Mouse (Mus musculus) forebrain, embryonic 13.5 days (tissue): ENCODE measurements around the gene Gm9945. TPM values are rescaled to one million over a fixed set of nuclear protein-coding genes. Genes with fewer than 3 reads are reported as not detected.
A peak's percentile ranks its signal among the peaks of the same experiment; 100 is the strongest.

Experiments used
- ATAC-seq: fragments of 200-750 bp; cut with Nextera tagmentation; 2 replicates; pipeline ENCODE4 v1.8.0; 2017
- H3K27ac ChIP-seq: fragments of 300-500 bp; sonication (generic); 2 replicates; pipeline ENCODE4 v1.5.1; 2015; ENCODE audit warnings: inconsistent platforms, mild to moderate bottlenecking, moderate library complexity
- H3K27me3 ChIP-seq: fragments of 300-500 bp; sonication (generic); 2 replicates; pipeline ENCODE4 v1.6.1; 2015; ENCODE audit warnings: mild to moderate bottlenecking, inconsistent platforms
- H3K36me3 ChIP-seq: fragments of 300-500 bp; sonication (generic); 2 replicates; pipeline ENCODE4 v1.6.1; 2015; ENCODE audit warnings: mild to moderate bottlenecking, inconsistent platforms; ENCODE audit not compliant: poor library complexity, severe bottlenecking
- H3K4me1 ChIP-seq: fragments of 300-500 bp; sonication (generic); 2 replicates; pipeline ENCODE4 v1.6.1; 2015; ENCODE audit warnings: inconsistent platforms
- H3K4me2 ChIP-seq: fragments of 300-500 bp; sonication (generic); 2 replicates; pipeline ENCODE4 v1.6.1; 2015; ENCODE audit warnings: inconsistent platforms, mild to moderate bottlenecking, moderate library complexity
- H3K4me3 ChIP-seq: fragments of 300-500 bp; sonication (generic); 2 replicates; pipeline ENCODE4 v1.5.1; 2015; ENCODE audit warnings: mild to moderate bottlenecking, inconsistent platforms
- H3K9ac ChIP-seq: fragments of 300-500 bp; sonication (generic); 2 replicates; pipeline ENCODE4 v1.6.1; 2015; ENCODE audit warnings: mild to moderate bottlenecking, inconsistent platforms
- H3K9me3 ChIP-seq: fragments of 300-500 bp; sonication (generic); replicated peaks from 2 replicates; pipeline ENCODE4 v1.6.1; 2016; ENCODE audit warnings: inconsistent platforms
- WGBS: fragments of 180-500 bp; shearing (Covaris S2); methylation state at CpG from one replicate; pipeline ENCODE4 v1.1.7; 2015; 5-methylcytosine and 5-hydroxymethylcytosine counted together
- polyA plus RNA-seq: library from polyadenylated mRNA; unstranded; fragments of >200 nt; fragmentation: Nextera tagmentation; extraction: Ambion mirVana; gene quantifications from 2 replicates; pipeline ENCODE4 v1.2.1, GENCODE M21; 2015

Gm9945 gene
- polyA plus RNA-seq, 1 experiment from 2014 or later, result not detected

DNA sequence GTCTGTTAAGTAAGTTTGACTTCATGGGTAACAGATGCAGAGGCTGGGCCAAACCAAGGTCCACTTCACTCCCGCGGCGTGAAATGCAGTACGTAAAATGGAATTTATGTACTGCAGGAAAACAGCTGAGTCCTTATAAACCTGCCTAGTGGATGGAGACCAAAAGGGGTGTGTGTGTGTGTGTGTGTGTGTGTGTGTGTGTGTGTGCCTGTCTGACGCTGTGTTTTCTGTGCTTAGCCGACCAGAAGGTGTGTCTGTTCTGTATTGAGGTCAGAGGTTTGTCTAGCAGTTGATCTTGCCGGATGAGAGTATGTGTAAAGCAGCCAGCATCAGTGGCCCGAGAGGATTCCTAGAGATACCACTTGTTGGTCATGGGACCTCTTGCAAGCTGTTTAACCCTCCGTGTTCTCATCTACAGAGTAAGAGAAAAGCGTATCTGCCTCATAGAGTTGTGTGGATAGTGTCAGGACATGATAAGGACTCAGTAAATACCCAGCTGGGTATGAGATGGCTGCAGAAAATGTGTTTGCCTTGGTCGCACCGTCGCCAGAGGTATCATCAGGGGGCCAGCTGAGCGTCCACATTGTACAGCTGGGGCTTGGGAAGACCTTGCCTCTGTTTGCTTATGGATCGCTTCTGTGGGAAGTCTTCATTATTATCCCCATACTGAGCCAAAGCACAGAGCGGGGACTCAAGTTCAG lies 41.3 kb downstream of the Gm9945 start:
- no peak overlapping the region for H3K27ac ChIP-seq
- WGBS, result 52% methylated on average over 16 of the region's 16 CpGs
- H3K4me3 ChIP-seq, result peak overlapping the region; percentile 59
- H3K36me3 ChIP-seq, result no peaks in the 10 kb centered on the region
- H3K27me3 ChIP-seq, result no peaks in the 10 kb centered on the region; the same call in 1 of the 2 replicates
- peaks cover 51% of the 10 kb centered on the region for H3K4me1 ChIP-seq
- no peaks in the 10 kb centered on the region for H3K9me3 ChIP-seq
- no peak for ATAC-seq
- peak overlapping the region; percentile 80 for H3K4me2 ChIP-seq
- H3K9ac ChIP-seq, result peak overlapping the region; percentile 31; the same call in 1 of the 2 replicates

DNA sequence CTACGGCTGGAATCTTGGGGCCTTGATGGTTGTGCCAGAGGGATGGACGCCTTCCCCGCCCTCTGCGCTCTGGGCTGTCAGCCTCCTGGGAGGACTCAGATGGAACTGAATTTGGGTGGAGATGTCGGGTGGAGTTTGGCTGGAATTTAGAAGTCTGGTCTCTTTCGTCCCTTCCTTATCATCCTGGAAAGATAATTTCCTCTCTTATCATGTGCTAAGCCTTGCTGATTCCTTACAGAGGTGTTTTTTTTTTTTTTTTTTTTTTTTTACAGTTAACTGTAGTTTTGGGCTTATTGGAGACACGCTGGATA lies 41.8 kb downstream of the Gm9945 start:
- no peak overlapping the region for H3K9ac ChIP-seq
- H3K27me3 ChIP-seq, result no peaks in the 10 kb centered on the region; the same call in 1 of the 2 replicates
- no peak overlapping the region for H3K27ac ChIP-seq
- H3K9me3 ChIP-seq, result no peaks in the 10 kb centered on the region
- no peak for ATAC-seq
- no peaks in the 10 kb centered on the region for H3K36me3 ChIP-seq
- peaks cover 53% of the 10 kb centered on the region for H3K4me1 ChIP-seq
- H3K4me2 ChIP-seq, result peak overlapping the region; percentile 80
- WGBS, result 95% methylated on average over 7 of the region's 7 CpGs
- 0 out of 2 replicates have a peak overlapping the region, but pooled peaks have one; percentile 59 for H3K4me3 ChIP-seq

DNA sequence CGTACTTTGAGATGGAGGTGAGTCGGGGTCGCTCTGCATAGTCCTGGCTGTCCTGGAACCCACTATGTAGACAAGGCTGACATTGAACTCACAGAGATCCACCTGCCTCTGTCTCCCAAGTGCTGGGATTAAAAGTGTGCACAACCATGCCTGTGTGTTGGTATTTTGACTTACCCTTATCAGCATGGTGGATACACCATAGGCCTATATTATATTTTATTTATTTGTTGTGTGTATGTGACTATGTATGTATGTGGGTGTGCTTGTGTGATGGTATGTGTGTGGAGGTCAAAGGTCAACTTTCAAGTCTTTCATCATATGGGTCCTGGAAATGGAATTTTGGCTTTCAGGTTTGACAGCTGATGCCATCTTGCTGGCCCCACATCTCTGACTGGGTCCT lies 42.4 kb downstream of the Gm9945 start:
- Histone ChIP-seq H3K36me3 (no peaks in the 10 kb centered on the region), H3K4me1 (peaks cover 53% of the 10 kb centered on the region), H3K4me3 (no peak overlapping the region), H3K9me3 (no peaks in the 10 kb centered on the region), H3K27me3 (no peaks in the 10 kb centered on the region; the same call in 1 of the 2 replicates), H3K4me2 (no peak overlapping the region), H3K9ac (no peak overlapping the region), H3K27ac (no peak overlapping the region)
- no peak for ATAC-seq
- 96% methylated on average over 3 of the region's 3 CpGs for WGBS

DNA sequence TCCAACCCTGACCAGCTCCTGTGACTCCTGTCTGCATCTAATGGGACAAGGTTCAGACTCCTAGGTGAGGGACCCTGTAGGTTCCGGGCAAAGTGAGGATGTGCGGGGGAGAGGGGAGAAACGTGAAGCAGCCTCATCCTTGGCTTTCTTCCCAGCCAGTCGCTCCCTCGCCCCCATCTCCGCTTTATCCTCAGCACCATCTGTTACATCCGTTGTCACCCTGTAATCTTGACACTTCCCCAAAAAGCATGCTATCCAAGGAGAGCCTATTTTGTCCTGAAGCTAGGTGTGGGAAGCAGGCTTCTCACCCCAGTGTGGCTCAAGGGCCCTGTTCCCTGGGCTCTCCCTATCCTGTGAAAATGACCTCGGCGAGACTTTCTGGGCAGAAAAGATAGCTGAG lies 43.0 kb downstream of the Gm9945 start:
- Histone ChIP-seq H3K27me3 (no peaks in the 10 kb centered on the region), H3K4me3 (no peak overlapping the region), H3K27ac (peak overlapping the region; percentile 54; the same call in 1 of the 2 replicates), H3K9me3 (no peaks in the 10 kb centered on the region), H3K9ac (no peak overlapping the region), H3K36me3 (no peaks in the 10 kb centered on the region), H3K4me1 (peaks cover 53% of the 10 kb centered on the region), H3K4me2 (no peak overlapping the region)
- WGBS, result 70% methylated on average over 9 of the region's 9 CpGs
- no peak for ATAC-seq

DNA sequence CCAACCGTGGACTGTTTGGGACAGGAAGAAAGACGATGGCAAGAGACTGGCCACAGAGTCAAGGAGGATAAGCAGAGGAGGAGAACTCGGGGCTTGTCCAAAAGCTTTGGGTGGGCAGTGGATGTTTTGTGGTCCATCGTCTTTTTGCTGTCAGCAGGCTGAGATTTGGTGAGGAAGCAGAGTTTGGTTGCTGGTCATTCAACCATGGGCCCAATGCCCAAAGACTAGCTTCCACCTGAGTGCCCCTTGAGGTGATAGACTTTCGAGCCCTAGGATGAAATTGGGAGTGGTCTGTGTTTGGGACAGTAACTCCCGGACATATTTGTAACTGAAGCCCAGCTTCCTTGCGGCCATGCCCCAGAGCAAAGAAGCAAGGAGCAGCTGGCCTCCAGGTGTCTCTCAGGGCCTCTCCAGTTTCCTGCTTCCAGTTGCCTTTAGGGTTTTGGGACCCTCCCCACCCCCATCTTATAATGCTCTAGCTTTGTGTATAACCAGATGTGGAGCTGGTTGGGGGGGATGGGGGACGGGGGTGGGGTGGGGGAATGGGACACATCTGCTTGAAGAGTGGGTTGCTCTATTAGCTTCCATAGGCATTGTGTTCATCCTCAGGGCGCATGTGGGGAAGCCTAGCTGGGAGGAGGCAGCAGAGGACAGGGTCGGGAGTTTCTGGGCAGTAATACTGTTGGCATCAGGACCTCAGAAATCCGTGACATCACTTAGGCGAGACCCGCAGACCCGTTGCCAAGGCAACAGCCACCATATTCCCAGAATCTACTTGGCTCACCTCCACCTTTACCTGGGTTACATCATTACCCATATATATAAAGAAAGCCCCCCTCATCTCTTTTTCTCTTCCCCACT lies 43.8 kb downstream of the Gm9945 start:
- Histone ChIP-seq H3K27ac (0 out of 2 replicates have a peak overlapping the region, but pooled peaks have one; percentile 54), H3K36me3 (no peaks in the 10 kb centered on the region), H3K4me2 (no peak overlapping the region), H3K9ac (no peak overlapping the region), H3K4me3 (no peak overlapping the region), H3K4me1 (peaks cover 56% of the 10 kb centered on the region), H3K9me3 (no peaks in the 10 kb centered on the region), H3K27me3 (no peaks in the 10 kb centered on the region)
- no peak for ATAC-seq
- 89% methylated on average over 14 of the region's 14 CpGs for WGBS

DNA sequence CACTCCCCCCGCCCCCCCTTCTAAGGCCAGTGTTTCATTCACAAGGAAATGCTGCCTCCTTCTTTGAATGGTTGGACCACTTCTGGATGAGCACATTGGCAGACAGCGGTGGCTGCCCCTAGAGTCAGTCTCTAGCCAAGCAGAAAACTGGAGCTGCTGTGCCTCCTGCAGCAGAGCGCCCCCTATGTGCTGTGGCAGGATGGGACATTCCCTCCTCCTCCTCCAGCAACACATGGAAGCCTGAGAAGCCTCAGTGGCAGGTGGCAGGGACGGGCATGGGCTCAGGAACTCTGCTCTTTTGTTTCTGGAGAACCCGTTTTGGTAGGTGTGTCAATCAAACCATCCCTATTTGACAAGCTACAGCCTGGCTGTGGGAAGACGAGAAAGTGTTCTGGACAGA lies 44.9 kb downstream of the Gm9945 start:
- Histone ChIP-seq H3K4me3 (no peak overlapping the region), H3K4me1 (peaks cover 58% of the 10 kb centered on the region), H3K27ac (no peak overlapping the region), H3K4me2 (no peak overlapping the region), H3K27me3 (no peaks in the 10 kb centered on the region), H3K36me3 (no peaks in the 10 kb centered on the region), H3K9ac (no peak overlapping the region), H3K9me3 (no peaks in the 10 kb centered on the region)
- 60% methylated on average over 6 of the region's 6 CpGs for WGBS
- ATAC-seq, result no peak

DNA sequence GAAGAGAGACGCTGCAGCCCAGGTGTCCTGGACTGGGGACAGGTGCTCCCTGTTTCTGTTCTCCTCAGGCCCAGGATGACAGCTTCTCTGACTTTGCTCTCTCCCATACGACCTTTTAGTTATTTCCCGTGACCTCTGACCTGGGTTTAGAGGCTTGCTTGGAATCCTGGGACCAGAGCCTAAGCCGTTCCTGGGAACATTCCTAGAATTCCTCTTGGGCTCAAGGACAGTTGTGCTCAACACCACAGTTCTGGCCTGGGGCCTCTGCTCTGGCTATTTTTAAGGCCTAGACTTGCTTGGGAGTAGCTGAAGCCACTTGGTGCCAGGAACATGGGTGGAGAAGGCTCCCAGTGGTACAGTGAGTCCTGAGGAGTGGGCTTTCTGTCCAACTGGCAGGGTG lies 45.5 kb downstream of the Gm9945 start:
- Histone ChIP-seq H3K9me3 (no peaks in the 10 kb centered on the region), H3K4me1 (peaks cover 53% of the 10 kb centered on the region), H3K9ac (no peak overlapping the region), H3K4me2 (no peak overlapping the region), H3K27me3 (no peaks in the 10 kb centered on the region), H3K36me3 (no peaks in the 10 kb centered on the region), H3K27ac (no peak overlapping the region), H3K4me3 (no peak overlapping the region)
- 41% methylated on average over 4 of the region's 4 CpGs for WGBS
- no peak for ATAC-seq

DNA sequence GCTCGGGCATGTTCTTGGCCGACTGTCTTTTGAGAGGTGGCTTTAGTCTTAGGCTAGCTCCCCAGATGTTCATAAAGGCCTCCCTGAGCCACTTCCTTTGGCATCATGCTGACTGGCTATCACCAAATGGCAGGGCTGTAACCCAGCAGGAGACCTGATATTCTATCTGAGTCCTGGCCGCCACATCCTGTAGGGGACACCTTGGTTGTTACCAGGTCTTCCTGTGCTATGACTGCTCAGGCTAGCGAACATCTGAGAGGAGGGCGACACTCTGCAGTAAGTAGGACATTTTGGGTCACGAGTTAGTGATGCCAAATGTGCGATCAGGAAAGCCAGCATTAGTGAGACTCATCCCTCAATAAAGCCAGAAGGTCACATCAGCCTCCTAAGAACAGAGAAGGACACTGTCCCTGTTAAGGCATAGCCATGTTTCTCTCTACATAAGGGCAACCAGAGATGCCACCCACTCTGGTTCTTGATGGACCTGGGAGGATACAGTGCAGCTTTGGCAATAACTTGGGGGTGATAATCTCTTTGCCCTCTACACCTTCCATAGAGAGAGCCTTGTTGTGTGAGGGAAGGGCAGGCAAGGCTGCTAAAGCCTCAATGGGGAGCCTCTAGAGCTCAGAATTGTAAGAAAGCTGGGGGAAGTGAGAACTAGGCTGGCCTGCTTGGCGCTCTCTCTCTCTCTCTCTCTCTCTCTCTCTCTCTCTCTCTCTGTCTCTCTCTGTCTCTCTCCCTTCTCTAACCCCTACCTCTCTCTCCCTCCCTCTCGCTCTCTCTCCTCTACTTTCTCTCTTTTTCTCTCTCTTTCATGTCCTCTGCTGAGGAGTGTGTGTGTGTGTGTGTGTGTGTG lies 48.7 kb downstream of the Gm9945 start:
- Histone ChIP-seq H3K27ac (no peak overlapping the region), H3K9me3 (no peaks in the 10 kb centered on the region), H3K4me3 (no peak overlapping the region), H3K36me3 (peaks cover 7% of the 10 kb centered on the region), H3K9ac (no peak overlapping the region), H3K4me2 (no peak overlapping the region), H3K27me3 (no peaks in the 10 kb centered on the region), H3K4me1 (peaks cover 28% of the 10 kb centered on the region)
- no peak for ATAC-seq
- 82% methylated on average over 9 of the region's 9 CpGs for WGBS

DNA sequence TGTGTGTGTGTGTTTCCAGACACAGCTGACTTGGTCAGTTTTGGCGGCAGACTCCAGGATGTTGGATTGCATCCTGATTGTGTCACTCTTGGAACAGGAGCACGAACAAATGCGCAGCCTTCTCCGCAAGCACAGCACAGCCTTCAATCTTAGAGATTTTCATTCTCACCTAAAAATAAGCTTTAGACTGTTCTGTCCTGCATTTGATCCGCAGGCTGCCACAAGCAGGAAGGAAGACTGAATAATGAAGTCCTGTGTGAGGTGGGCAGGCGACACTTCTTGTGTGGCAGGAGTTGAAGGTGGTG lies 49.2 kb downstream of the Gm9945 start:
- Histone ChIP-seq H3K4me2 (no peak overlapping the region), H3K36me3 (peaks cover 12% of the 10 kb centered on the region), H3K27me3 (no peaks in the 10 kb centered on the region), H3K4me1 (peaks cover 22% of the 10 kb centered on the region; the same call in 1 of the 2 replicates), H3K9ac (no peak overlapping the region), H3K4me3 (no peak overlapping the region), H3K9me3 (no peaks in the 10 kb centered on the region), H3K27ac (no peak overlapping the region)
- WGBS, result 80% methylated on average over 6 of the region's 6 CpGs
- no peak for ATAC-seq

DNA sequence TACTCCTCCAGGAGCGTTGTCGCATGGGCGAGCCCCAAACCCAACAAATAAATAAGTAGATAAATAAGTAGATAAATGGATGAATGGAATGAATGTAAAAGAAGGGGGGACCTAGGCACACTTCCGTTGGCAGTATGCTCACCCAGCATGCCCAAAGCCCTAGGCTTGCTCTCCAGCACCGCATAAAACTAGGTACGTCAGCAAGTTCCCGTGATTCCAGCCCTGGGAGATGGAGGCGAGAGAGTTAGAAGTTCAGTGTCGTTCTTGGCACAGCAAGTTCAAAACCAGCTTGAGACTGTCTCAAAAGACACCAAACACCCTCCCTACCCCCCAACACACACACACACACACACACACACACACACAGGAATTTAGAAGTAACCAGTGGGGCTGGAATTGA lies 50.0 kb downstream of the Gm9945 start:
- H3K4me3 ChIP-seq, result no peak overlapping the region
- H3K27me3 ChIP-seq, result no peaks in the 10 kb centered on the region
- H3K9me3 ChIP-seq, result no peaks in the 10 kb centered on the region
- H3K27ac ChIP-seq, result no peak overlapping the region
- WGBS, result 88% methylated on average over 9 of the region's 9 CpGs
- H3K4me2 ChIP-seq, result no peak overlapping the region
- ATAC-seq, result no peak
- H3K9ac ChIP-seq, result no peak overlapping the region
- peaks cover 20% of the 10 kb centered on the region for H3K36me3 ChIP-seq
- H3K4me1 ChIP-seq, result peaks cover 22% of the 10 kb centered on the region; the same call in 1 of the 2 replicates
